Mouse (Mus musculus): Measurements from ENCODE around the gene Slirp.

DNA sequence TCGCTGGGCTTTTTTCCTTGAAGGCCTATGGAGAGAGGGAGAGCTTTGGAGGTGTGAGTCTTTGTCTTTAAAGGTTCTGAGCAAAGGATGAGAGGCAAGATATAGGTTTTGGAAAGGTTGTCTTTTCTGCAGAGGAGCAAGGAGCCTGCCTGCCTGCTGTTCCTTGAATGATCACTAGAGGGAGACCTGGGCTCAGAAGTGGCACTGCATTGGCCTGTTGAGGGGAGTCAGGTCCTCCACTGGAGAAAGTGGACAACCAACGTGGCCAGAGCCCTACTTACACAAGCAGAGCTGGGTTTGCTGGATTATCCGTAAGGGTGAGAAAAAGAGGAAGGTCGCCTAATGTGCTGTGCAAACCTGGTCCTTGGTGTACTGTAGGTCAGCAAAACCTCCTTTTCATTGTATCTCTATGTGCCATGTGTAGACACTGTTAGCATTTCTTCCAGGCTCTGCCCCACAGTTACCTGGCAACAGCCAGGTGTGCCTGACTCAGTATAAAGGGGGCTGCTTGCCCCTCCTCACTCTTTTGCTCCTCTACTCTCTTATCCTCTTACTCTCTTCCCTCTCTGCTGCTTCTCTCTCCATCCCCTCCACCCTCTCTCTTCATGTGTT lies 30.4 kb upstream of the Slirp start:
- TF ChIP-seq CTCF (IDR thresholded peaks at IDR 0.05) = peak; percentile 93
- TF ChIP-seq EP300 (IDR thresholded peaks at IDR 0.05) = no peak

All from lung, postnatal 0 days (tissue).